Mouse (Mus musculus): ENCODE results near the gene Mta2. TPM values are rescaled to one million over a fixed set of nuclear protein-coding genes. Genes with fewer than 3 reads are reported as not detected.

Mta2 gene
- total RNA-seq, 1 experiment from 2014 or later, result 167 TPM

DNA sequence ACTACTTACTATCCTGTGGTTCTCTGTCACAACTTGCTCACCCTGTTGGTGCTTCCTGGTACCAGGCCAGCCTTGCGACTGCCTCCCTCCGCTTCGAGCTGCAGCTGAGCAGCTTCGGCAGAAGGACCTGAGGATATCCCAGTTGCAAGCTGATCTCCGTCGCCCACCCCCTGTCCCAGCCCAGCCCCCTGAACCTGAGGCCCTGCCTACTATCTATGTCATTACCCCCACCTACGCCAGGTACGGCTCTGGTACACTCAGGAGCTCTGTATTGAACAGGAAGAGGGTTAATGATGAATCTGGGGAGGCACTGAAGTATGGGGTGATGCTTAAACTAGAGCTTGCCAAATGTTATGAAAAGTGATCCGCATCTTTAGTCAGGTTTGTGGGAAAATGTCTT is 19.9 kb upstream of the Mta2 start:
- no peak for ATAC-seq (replicated peaks in 1 of 2; ENCODE audit: insufficient read depth in 1 of 2, low FRiP score in 2 of 2, low TSS enrichment in 1 of 2, low read depth in 1 of 2, poor library complexity in 2 of 2, severe bottlenecking in 2 of 2)

DNA sequence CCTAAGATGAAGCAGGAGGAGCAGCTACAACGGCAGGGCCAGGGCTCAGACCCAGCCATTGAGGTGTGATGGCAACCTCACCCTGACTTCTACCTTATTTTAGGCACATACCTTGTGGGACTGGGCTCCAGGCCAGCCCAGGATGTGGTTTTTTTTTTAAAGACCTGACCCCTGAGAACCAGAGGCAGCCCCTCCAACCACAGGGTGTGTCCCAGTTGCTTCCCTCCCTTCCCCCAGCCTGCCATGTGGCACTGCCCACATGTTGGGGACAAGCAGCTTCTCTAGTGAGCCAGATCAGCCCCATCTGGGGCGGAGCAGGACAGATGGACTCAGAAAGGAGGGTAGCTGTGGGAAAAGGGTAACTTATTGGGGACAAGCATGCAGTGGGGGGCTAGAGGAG is 14.9 kb upstream of the Mta2 start:
- no peak for ATAC-seq (replicated peaks in 1 of 2; ENCODE audit: insufficient read depth in 1 of 2, low FRiP score in 2 of 2, low TSS enrichment in 1 of 2, low read depth in 1 of 2, poor library complexity in 2 of 2, severe bottlenecking in 2 of 2)

DNA sequence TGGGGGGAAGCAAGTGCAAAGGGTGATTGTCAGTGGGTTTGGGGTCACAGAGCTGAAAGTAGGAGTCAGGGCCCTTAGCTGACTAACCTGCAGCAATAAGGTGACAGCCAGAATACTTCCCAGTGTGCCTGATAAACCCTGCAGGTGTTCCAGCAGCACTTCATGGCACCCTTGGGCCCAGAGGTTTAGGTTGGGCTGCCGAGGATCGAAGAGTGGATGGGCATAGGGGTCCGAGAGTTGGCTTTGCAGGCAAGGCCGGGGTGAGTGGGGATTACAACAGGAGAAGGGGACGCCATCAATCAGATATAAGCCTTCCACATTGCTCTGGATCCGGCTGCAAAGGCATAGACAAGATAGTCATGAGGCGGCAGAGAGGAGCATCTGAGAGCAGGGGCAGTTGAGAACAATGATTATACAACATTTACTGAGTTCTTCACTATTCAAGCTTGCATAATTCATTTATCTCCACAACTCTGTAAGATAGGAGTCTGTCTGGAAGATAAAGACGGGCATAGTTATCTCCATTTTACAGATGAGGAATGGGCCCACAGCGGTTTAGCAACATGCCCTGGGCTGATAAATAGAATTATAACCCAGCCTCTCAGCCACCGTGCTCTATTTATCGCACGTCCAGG is 13.7 kb upstream of the Mta2 start:
- no peak for ATAC-seq (replicated peaks in 1 of 2; ENCODE audit: insufficient read depth in 1 of 2, low FRiP score in 2 of 2, low TSS enrichment in 1 of 2, low read depth in 1 of 2, poor library complexity in 2 of 2, severe bottlenecking in 2 of 2)

DNA sequence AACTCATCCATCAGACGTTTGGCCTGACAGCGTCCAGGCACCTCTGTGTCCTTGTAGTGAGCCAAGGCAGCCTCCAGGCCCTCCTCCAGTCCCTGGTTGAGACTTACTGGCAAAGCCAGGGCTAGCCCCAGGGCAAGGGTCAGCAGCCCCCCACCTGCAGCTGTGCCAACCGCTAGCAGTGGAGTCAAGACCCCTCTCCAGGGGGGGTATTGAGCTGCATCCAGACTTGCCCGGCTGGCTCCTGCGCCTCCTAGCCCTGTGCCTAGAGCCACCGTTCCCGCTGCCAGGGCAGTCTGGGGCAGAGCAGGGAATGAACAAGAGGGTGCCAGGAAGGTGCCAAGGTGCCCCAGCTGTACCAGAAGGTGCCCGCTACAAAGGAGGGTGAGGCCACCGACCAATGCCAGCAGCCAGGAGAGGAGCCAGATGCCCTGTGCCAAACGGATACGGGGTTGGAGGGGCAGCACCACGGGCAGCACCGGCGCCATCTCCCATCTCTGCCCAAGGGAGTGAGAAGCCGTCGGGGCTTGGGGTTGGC is 12.9 kb upstream of the Mta2 start:
- peak; percentile 20 to 49; a peak in 3 of 4 replicates for ATAC-seq (replicated peaks in 1 of 2; ENCODE audit: insufficient read depth in 1 of 2, low FRiP score in 2 of 2, low TSS enrichment in 1 of 2, low read depth in 1 of 2, poor library complexity in 2 of 2, severe bottlenecking in 2 of 2)

DNA sequence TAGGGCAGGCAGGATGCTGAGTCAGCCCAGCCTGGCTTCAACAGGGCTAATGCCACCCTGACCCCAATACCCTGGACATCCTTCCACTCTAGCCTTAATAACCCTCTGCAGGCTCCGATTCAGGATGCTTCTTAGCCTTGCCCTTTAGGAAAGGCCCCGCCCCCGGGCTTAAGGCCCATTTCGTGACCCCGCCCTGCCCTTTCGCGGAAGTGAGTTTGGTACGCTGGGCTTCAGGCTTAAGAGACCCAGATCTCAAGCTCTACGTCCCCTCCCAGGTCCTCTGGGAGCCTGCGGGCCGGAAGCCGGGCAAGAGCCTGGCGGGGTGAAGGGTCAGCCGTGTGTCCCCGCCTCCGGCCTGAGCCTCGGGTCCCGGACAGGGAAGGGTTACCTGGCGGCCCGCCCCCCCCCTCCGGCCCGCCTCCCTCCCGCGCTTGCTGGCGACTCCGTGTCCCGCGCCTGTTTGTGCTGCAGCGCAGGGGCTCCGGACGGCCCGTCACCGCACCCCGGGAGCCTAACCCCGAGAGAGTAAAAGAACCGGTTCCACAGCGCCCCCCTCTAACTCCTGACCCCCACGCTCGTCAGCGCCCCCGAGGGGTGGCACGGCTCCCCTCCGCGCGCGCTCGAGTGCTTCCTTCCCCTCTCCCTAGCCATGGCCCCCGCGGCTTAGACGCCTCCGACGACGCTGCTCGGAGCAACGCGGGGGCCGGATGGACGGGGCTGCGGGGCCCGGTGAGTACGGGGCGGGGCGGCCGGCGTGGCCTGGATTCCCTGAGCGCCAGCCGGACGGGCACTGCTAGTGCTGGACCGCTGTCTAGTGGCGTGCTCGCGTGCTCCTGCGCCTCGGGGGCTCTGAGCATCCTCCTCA is 12.2 kb upstream of the Mta2 start, which contains the start of the genes Rom1 and Eml3:
Rom1 (minus strand) TSS at position 133 of the 865 bp plus-strand sequence.
Eml3 (plus strand) TSS at position 329 of the 865 bp plus-strand sequence.
- ATAC-seq (replicated peaks in 1 of 2; ENCODE audit: insufficient read depth in 1 of 2, low FRiP score in 2 of 2, low TSS enrichment in 1 of 2, low read depth in 1 of 2, poor library complexity in 2 of 2, severe bottlenecking in 2 of 2), result peak; percentile 65 to 76

DNA sequence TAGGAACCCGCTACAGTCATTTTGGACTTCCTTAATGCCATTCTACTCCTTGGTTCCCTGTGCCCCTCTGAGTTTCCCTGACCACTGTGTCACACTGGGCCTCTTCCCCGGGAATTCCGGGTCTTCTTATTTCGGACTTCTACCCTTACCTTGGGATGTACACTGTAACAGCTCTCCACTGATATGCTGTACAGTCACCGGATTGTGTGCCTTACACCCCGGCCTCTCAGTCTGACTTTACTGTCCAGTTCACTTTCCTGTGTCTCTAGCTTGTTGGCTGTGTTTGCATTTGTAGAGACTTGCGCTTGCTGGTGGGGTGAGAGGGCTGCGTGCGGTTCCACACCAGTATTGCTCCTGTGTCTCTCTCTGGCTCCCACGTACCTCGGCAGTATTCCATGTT is 11.6 kb upstream of the Mta2 start:
- ATAC-seq (replicated peaks in 1 of 2; ENCODE audit: insufficient read depth in 1 of 2, low FRiP score in 2 of 2, low TSS enrichment in 1 of 2, low read depth in 1 of 2, poor library complexity in 2 of 2, severe bottlenecking in 2 of 2), result no peak

DNA sequence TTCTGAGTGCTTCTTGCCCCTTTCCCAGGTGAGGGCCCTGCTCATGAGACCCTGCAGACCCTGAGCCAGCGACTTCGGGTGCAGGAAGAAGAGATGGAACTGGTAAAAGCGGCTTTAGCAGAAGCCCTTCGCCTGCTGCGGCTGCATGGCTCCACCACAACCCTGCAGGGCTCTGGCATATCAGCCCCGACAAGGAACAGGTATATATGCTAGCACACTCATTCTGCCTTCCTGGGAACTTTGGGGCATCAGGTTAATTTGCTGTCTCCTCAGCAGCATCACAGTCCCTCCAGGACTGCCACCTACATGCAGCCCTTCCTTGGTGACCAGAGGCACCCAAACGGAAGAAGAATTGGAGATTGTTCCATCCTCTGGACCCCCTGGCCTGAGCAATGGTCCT is 10.9 kb upstream of the Mta2 start:
- ATAC-seq (replicated peaks in 1 of 2; ENCODE audit: insufficient read depth in 1 of 2, low FRiP score in 2 of 2, low TSS enrichment in 1 of 2, low read depth in 1 of 2, poor library complexity in 2 of 2, severe bottlenecking in 2 of 2), result no peak

DNA sequence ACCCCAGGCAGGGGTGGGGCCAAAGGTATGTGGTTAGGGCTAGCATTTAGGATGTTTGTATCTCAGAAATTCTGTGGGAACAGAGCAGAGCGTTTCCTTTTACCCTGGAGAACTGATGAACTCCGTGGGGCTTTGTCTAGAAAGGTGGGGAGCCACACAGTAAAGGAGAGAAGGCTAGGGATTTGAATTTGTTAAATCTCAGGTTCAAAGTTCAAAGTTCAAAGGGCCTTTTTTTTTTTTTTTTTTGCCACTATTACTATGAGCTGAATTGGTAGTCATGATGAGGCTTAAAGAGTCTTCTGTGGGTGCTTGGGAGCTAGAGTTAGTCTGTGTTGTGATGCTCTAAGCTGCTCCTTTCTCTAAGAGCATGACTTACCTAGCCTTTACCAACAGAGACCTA is 4.9 kb upstream of the Mta2 start:
- no peak for ATAC-seq (replicated peaks in 1 of 2; ENCODE audit: insufficient read depth in 1 of 2, low FRiP score in 2 of 2, low TSS enrichment in 1 of 2, low read depth in 1 of 2, poor library complexity in 2 of 2, severe bottlenecking in 2 of 2)

DNA sequence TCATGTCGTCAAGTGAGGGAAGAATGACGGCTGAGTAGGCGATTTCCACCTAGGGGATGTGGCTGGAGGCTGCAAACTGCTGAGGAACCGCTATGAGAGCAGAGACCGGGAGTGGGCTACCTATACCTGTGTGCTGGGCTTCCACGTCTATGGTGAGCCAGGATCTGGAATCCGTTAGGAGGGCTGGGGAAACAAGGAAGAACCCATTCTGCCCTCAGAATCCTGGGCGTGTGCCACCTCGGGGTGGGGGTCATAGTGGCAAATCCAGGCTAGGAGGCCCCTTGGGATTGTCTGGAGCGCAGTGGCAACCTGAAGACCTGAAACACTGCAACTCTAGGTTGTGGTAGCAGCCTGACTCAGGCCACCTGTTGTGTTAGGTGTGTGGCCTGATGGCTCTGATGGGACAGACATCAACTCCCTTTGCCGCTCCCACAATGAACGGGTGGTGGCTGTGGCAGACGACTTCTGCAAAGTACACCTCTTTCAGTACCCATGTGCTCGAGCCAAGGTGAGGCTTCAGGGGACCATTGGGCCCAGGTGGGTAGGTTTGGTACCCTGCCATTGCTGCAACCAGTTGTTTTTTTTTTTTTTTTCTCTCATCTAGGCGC is 1.0 kb upstream of the Mta2 start:
- ATAC-seq (replicated peaks in 1 of 2; ENCODE audit: insufficient read depth in 1 of 2, low FRiP score in 2 of 2, low TSS enrichment in 1 of 2, low read depth in 1 of 2, poor library complexity in 2 of 2, severe bottlenecking in 2 of 2), result no peak

DNA sequence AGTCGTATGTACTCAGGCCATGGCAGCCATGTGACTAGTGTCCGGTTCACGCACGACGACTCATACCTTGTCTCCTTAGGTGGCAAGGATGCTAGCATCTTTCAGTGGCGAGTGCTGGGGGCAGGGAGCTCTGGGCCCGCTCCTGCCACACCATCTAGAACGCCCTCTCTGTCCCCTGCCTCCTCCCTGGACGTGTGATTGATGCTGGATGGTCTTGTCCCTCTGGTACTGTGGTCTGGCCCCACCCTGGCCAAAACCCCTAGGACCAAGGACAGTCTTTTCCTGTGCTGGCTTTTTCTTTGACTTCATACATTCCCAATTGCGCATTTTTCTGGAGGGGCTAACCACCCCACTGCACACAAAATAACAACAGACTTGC is 550 bp upstream of the Mta2 start:
- no peak for ATAC-seq (replicated peaks in 1 of 2; ENCODE audit: insufficient read depth in 1 of 2, low FRiP score in 2 of 2, low TSS enrichment in 1 of 2, low read depth in 1 of 2, poor library complexity in 2 of 2, severe bottlenecking in 2 of 2)

DNA sequence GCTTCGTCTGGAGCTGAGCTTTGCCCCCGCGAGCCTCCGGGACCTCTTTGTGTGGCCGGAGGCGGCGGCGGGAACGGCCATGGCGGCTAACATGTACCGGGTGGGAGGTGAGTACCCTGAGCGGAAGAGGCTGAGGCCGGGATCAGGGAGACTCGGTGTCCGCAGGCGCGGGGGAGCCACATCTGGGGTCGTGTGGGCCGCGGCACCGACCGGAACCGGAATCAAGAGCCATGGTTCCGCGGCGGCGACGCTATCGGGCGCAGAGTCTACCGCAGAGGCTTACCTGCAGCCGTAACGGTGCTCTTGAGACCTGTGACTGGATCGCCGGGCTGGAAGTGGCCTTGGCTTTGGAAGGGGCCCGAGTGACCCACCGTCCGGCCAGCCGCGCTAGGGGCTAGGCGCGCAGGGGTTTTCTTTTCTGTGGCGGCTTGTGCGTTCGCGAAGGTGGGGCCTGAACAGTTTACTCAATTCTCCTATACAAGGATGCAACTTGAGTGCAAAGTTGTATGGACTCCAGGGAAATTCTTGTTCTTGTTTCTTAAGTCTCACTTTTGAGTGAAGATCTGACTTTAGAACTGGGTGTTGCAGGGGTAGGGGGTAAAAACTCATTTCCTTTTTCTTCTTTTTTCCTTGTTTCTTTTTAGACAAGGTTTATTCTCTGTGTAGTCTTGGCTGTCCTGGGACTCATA is 745 bp downstream of the Mta2 start:
- ATAC-seq (replicated peaks in 1 of 2; ENCODE audit: insufficient read depth in 1 of 2, low FRiP score in 2 of 2, low TSS enrichment in 1 of 2, low read depth in 1 of 2, poor library complexity in 2 of 2, severe bottlenecking in 2 of 2), result peak in 1 of 2 experiments; percentile 41; a peak in 2 of 4 replicates

DNA sequence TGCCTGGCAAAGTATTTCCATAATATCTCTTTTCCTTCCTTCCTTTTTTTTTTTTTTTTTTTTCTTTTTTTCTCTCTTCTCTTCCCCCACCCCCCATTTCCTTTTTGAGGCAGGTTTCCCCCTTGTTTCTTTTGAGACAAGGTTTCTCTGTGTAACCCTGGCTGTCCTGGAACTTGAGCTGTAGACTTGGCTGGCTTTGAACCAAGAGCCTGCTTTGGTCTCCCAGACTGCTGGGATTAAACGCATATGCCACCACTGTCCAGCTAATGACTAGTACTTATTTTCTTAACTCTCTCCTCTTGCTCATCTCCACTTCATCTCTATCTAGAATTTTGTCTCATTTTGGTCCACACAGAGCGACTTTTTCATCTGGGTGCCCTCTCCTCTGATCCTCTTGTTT is 1.4 kb downstream of the Mta2 start:
- no peak for ATAC-seq (replicated peaks in 1 of 2; ENCODE audit: insufficient read depth in 1 of 2, low FRiP score in 2 of 2, low TSS enrichment in 1 of 2, low read depth in 1 of 2, poor library complexity in 2 of 2, severe bottlenecking in 2 of 2)

DNA sequence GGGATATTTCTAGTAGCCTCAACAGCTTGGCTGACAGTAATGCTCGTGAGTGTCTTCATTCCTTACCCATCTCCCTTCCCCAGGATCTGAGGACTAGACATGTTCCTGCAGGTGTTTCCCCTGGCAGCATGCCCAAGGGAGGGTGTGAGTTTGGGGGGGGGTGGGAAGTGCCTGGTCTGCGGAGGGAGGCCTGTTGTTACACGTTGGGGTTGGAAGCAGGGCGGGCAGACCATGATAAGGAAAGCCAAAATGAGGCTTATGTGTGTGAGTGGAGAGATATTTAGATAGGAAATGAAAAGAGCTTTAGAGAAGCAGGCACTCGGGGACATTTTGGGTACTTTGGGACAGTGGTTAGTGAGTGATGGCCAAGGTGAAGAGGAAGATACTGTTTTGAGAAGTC is 2.4 kb downstream of the Mta2 start:
- ATAC-seq (replicated peaks in 1 of 2; ENCODE audit: insufficient read depth in 1 of 2, low FRiP score in 2 of 2, low TSS enrichment in 1 of 2, low read depth in 1 of 2, poor library complexity in 2 of 2, severe bottlenecking in 2 of 2), result no peak

DNA sequence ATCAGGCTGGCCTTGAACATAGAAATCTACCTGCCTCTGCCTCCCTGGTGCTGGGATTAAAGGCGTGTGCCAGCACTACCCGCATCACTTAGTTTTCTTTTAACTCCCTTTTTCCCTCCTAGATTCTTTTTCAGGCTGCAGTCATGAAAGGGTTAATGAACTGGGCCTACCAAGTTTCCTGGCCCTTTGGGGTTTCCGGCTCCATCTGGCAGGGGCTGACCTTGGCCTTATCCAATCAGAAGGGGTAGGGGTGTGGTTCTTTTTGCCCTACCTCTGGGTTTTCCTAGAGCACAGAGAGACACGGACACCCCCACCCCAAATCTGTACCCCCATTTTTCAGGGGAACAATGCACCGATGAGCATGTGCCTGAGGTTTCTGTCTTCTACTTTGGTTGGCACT is 3.1 kb downstream of the Mta2 start:
- ATAC-seq (replicated peaks in 1 of 2; ENCODE audit: insufficient read depth in 1 of 2, low FRiP score in 2 of 2, low TSS enrichment in 1 of 2, low read depth in 1 of 2, poor library complexity in 2 of 2, severe bottlenecking in 2 of 2), result no peak

DNA sequence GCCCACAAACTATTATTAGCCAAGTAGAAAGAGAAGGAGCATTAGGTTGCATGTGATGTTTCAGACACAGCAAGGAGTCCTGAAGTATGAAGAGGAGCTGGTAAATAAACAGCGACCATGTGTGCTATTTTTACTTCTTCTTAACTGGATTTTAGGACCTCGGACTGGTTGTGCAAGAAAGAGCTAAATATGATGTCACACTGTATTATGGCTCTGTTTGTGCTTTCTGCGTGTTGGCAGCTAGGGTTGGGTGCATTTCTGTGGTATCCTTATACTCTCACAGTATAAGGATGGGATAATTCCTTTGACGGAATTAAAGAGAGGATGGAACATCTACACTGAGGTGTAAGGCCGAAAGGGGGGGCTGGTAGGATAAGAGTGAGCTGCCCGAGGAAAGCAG is 3.6 kb downstream of the Mta2 start:
- no peak for ATAC-seq (replicated peaks in 1 of 2; ENCODE audit: insufficient read depth in 1 of 2, low FRiP score in 2 of 2, low TSS enrichment in 1 of 2, low read depth in 1 of 2, poor library complexity in 2 of 2, severe bottlenecking in 2 of 2)

DNA sequence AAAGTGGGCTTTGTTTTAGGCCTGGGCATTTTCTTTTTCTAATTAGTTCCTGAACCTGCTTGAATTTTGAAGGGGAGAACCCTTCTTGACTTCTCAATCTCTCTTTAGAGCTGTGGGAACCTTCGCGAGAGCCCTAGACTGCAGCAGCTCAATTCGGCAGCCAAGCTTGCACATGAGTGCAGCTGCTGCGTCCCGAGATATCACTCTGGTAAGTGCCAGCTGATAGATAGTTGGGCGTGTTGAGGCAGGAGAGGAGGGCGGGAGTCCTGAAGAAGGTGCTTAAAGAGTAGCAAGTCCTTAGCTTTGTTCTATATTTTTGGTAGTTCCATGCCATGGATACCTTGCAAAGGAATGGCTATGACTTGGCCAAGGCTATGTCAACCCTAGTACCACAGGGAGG is 5.3 kb downstream of the Mta2 start:
- no peak for ATAC-seq (replicated peaks in 1 of 2; ENCODE audit: insufficient read depth in 1 of 2, low FRiP score in 2 of 2, low TSS enrichment in 1 of 2, low read depth in 1 of 2, poor library complexity in 2 of 2, severe bottlenecking in 2 of 2)

DNA sequence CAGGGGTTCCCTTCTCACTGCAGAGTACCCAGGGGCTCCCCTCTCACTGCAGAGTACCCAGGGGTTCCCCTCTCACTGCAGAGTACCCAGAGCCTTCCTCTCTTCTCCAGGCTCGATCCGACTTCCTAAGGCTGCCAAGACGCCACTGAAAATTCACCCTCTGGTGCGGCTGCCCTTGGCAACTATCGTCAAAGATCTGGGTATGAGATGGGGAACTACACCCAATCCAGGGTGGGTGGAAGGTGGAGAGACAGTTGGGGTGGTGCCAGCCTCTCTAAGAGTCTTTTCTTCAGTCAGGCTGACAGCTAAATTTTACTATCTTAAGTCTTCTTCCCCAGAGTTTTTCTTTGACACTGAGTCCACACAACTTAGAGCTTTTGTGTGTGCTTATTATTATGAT is 8.5 kb downstream of the Mta2 start:
- no peak for ATAC-seq (replicated peaks in 1 of 2; ENCODE audit: insufficient read depth in 1 of 2, low FRiP score in 2 of 2, low TSS enrichment in 1 of 2, low read depth in 1 of 2, poor library complexity in 2 of 2, severe bottlenecking in 2 of 2)

DNA sequence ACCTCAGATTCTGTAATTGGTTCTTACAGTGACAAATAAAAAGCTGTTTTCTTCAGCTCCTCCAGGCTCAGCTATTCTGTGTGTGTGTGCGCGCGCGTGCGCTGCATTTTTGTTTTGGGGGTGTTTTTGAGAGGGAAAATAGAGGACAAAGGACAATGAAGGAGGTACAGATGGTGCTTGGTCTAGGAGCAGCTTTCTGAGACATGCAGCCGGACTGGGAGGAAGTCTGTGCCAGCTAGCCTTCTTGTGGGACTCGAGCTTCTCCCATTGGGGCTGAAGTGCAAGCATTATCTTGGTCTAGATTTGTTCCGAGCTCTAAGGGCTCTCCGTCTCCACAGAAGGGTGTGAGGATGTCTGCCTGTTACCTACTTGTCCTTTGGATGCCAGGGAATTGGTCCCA is 10.6 kb downstream of the Mta2 start:
- no peak for ATAC-seq (replicated peaks in 1 of 2; ENCODE audit: insufficient read depth in 1 of 2, low FRiP score in 2 of 2, low TSS enrichment in 1 of 2, low read depth in 1 of 2, poor library complexity in 2 of 2, severe bottlenecking in 2 of 2)

All from hematopoietic stem cell, adult 5-6 weeks (primary cell).